Mouse (Mus musculus) thymus, adult 2 months (tissue): ENCODE results near the gene Gpr171.

Source experiments
- CTCF ChIP-seq: fragments of 200-500 bp; IDR thresholded peaks from 2 replicates; pipeline ENCODE4 v1.5.1; 2012; ENCODE audit warnings: mild to moderate bottlenecking, control low read depth, low read length, moderate library complexity, borderline replicate concordance; ENCODE audit not compliant: control insufficient read depth, poor library complexity, insufficient read depth; ENCODE audit errors: extremely low read depth
- POLR2A ChIP-seq: fragments of 200-500 bp; IDR thresholded peaks from 2 replicates; pipeline ENCODE4 v1.6.1; 2012; ENCODE audit warnings: mild to moderate bottlenecking, low read length, control low read depth, moderate library complexity; ENCODE audit not compliant: control insufficient read depth, poor library complexity, insufficient read depth; ENCODE audit errors: extremely low read depth

DNA sequence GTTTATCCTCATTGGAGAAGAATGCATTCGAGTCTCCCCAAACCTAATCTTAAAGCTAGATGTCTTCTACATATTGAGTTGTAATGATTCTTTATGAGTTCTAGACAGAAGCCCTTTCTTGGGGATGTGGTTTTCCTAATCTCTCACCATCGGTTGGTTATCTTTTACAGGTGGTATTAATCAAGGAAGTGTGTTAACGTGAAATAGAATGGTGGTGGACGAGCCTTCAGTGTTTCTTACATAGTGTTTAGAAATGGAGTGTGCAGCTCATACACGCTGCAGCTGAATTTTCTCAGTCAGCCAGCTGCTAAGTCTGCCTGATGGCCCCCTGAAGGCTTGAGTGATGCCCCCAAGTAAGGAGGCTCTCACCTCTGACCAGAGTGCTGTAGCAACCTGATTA, 39.5 kb downstream of the Gpr171 start:
- TF ChIP-seq CTCF (no peak), POLR2A (no peak)
